Mouse (Mus musculus) embryonic facial prominence, embryonic 15.5 days (tissue): Measurements from ENCODE around the gene H2afv. TPM values are rescaled to one million over a fixed set of nuclear protein-coding genes. Genes with fewer than 3 reads are reported as not detected.
"Not testable (repeated sequence)": the region's sequence is repeated elsewhere in the genome, so short reads cannot be mapped to it uniquely, and the experiment has no call there.

ENCODE experiments used
- ATAC-seq: fragments of 200-750 bp; cut with Nextera tagmentation; 2 replicates; pipeline ENCODE4 v1.8.0; 2017; ENCODE audit warnings: low read depth, moderate TSS enrichment; ENCODE audit not compliant: insufficient number of reproducible peaks, low FRiP score, low TSS enrichment
- H3K27ac ChIP-seq: fragments of 300-500 bp; sonication (generic); replicated peaks from 2 replicates; pipeline ENCODE4 v1.5.1; 2015; ENCODE audit warnings: mild to moderate bottlenecking, inconsistent platforms
- H3K27me3 ChIP-seq: fragments of 300-500 bp; sonication (generic); 2 replicates; pipeline ENCODE4 v1.6.1; 2015; ENCODE audit warnings: inconsistent platforms
- H3K36me3 ChIP-seq: fragments of 300-500 bp; sonication (generic); 2 replicates; pipeline ENCODE4 v1.6.1; 2015; ENCODE audit warnings: mild to moderate bottlenecking, inconsistent platforms
- H3K4me1 ChIP-seq: fragments of 300-500 bp; sonication (generic); 2 replicates; pipeline ENCODE4 v1.6.1; 2015; ENCODE audit warnings: inconsistent platforms
- H3K4me2 ChIP-seq: fragments of 300-500 bp; sonication (generic); replicated peaks from 2 replicates; pipeline ENCODE4 v1.6.1; 2015; ENCODE audit warnings: mild to moderate bottlenecking, inconsistent platforms
- H3K4me3 ChIP-seq: fragments of 300-500 bp; sonication (generic); replicated peaks from 2 replicates; pipeline ENCODE4 v1.5.1; 2015; ENCODE audit warnings: mild to moderate bottlenecking, inconsistent platforms
- H3K9ac ChIP-seq: fragments of 300-500 bp; sonication (generic); 2 replicates; pipeline ENCODE4 v1.6.1; 2015; ENCODE audit warnings: inconsistent platforms
- H3K9me3 ChIP-seq: fragments of 300-500 bp; sonication (generic); replicated peaks from 2 replicates; pipeline ENCODE4 v1.6.1; 2016; ENCODE audit warnings: inconsistent platforms
- WGBS: fragments of 180-500 bp; shearing (Covaris S2); methylation state at CpG from one replicate; pipeline ENCODE4 v1.1.7; 2015; 5-methylcytosine and 5-hydroxymethylcytosine counted together
- polyA plus RNA-seq: library from polyadenylated mRNA; unstranded; fragments of >200 nt; fragmentation: Nextera tagmentation; extraction: Ambion mirVana; gene quantifications from 2 replicates; pipeline ENCODE4 v1.2.1, GENCODE M21; 2015

The H2afv gene
- polyA plus RNA-seq, 1 experiment from 2014 or later: 443 TPM

- no peak overlapping the region for H3K9ac ChIP-seq
- no peak for ATAC-seq
- no peak overlapping the region for H3K4me2 ChIP-seq
- H3K27me3 ChIP-seq: no peaks in the 10 kb centered on the region
- no peaks in the 10 kb centered on the region for H3K4me1 ChIP-seq
- peaks cover 56% of the 10 kb centered on the region for H3K36me3 ChIP-seq
- 69% methylated on average over 8 of the region's 8 CpGs for WGBS
- H3K4me3 ChIP-seq: no peak overlapping the region
- no peak overlapping the region for H3K27ac ChIP-seq
- H3K9me3 ChIP-seq: no peaks in the 10 kb centered on the region
Measured at GRCm38 (mm10) chr11:6436442-6436841, 7.8 kb downstream of the H2afv start.

DNA sequence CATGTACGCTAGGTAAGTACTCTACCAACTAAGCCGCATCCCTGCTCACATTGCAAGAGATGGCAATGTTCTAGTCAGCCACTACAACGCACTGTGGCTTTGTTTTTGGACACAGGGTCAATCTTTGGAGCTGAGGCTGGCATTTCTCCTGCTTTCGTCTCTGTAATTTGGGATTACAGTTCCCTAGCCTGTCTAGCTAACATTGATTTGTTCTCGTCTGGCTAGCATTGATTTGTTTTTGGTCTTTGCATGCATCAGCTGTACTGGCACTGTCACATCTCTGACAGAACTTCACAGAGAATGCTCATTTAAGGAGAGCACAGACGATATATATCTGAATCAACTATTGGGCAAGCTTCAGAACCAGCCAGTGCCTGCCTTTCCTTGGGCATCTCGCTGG lies 14.1 kb downstream of the H2afv start:
- Histone ChIP-seq H3K9ac (no peak overlapping the region), H3K4me1 (no peaks in the 10 kb centered on the region), H3K36me3 (peaks cover 87% of the 10 kb centered on the region), H3K4me3 (no peak overlapping the region), H3K27ac (no peak overlapping the region), H3K9me3 (no peaks in the 10 kb centered on the region), H3K4me2 (no peak overlapping the region), H3K27me3 (no peaks in the 10 kb centered on the region)
- WGBS: 96% methylated on average over 7 of the region's 7 CpGs
- no peak for ATAC-seq

GRCm38 (mm10) chr11:6420722-6421350 lies 23.4 kb downstream of the H2afv start:
- no peak overlapping the region for H3K4me3 ChIP-seq
- no peak overlapping the region for H3K4me2 ChIP-seq
- 0 out of 2 replicates have a peak overlapping the region, but pooled peaks have one; percentile 7 for H3K27ac ChIP-seq
- H3K9ac ChIP-seq: no peak overlapping the region
- WGBS: 77% methylated on average over 2 of the region's 2 CpGs
- no peaks in the 10 kb centered on the region for H3K9me3 ChIP-seq
- no peak for ATAC-seq
- peaks cover 58% of the 10 kb centered on the region for H3K36me3 ChIP-seq
- H3K4me1 ChIP-seq: peaks cover 13% of the 10 kb centered on the region
- no peaks in the 10 kb centered on the region for H3K27me3 ChIP-seq

- WGBS: 20% methylated on average over 1 of the region's 1 CpGs
- Histone ChIP-seq H3K9ac (no peak overlapping the region), H3K4me1 (peaks cover 13% of the 10 kb centered on the region), H3K36me3 (peaks cover 56% of the 10 kb centered on the region), H3K4me2 (no peak overlapping the region), H3K9me3 (no peaks in the 10 kb centered on the region), H3K4me3 (no peak overlapping the region), H3K27me3 (no peaks in the 10 kb centered on the region), H3K27ac (no peak overlapping the region)
- no peak for ATAC-seq
Measured at GRCm38 (mm10) chr11:6420283-6420703, 23.9 kb downstream of the H2afv start.

DNA sequence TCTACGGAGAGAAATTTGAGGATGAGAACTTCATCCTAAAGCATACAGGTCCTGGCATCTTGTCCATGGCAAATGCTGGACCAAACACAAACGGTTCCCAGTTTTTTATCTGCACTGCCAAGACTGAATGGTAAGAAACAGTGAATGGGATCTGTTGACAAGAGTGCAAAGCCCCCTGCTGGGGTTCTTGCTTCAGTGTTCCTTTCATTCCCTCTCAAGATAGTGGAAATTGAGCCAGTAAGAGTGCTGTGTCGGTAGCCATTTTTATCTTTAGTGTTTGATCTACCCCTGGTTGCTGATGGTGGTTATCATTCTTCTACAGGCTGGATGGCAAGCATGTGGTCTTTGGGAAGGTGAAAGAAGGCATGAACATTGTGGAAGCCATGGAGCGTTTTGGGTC lies 25.1 kb downstream of the H2afv start:
- peaks cover 21% of the 10 kb centered on the region for H3K4me1 ChIP-seq
- not testable (repeated sequence) for ATAC-seq, H3K4me3 ChIP-seq, H3K4me2 ChIP-seq, H3K27me3 ChIP-seq, H3K9me3 ChIP-seq, H3K27ac ChIP-seq, H3K9ac ChIP-seq
- WGBS: 75% methylated on average over 4 of the region's 4 CpGs
- H3K36me3 ChIP-seq: peaks cover 48% of the 10 kb centered on the region

DNA sequence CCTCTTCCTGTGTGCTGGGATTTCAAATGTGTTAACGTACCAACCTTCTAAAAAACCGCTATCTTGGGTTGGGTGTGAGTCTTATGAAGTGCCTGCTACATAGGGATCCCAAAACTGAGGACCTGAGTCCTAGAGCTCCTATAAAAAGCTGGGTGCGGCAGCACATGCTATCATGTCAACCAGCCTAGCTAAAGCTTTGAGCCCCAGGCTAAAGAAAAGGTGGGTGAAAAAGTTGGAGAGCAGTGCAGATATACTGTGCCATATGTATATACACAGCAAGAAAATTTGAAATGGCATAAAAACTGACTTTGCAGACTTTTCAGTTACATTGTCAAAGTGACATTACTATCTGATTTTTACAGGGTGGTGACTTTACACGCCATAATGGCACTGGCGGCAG lies 25.5 kb downstream of the H2afv start:
- H3K4me2 ChIP-seq: no peak overlapping the region
- H3K4me3 ChIP-seq: no peak overlapping the region
- peaks cover 22% of the 10 kb centered on the region for H3K4me1 ChIP-seq
- no peak for ATAC-seq
- WGBS: 80% methylated on average over 5 of the region's 5 CpGs
- H3K9me3 ChIP-seq: no peaks in the 10 kb centered on the region
- H3K27ac ChIP-seq: no peak overlapping the region
- no peak overlapping the region for H3K9ac ChIP-seq
- no peaks in the 10 kb centered on the region for H3K27me3 ChIP-seq
- H3K36me3 ChIP-seq: peaks cover 45% of the 10 kb centered on the region

DNA sequence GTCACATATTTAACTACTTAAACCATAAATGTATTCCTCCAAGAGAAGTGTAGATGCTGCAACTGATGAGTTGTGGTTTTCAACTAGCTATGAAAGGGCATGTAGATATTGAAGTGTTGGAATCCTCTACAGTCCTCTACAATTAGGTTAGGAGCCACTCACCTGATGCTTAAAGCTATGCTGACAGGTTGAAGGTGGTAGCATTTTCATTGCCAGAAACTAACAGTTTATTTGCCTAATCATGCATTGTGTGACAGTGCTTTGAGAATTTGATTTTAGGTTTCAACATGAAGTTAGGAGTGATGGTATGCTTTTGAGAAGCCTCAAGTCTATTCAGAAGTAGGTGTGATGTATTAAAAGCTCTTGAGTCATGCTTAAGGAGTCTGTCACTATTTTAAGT lies 26.8 kb downstream of the H2afv start:
- Histone ChIP-seq H3K27me3 (no peaks in the 10 kb centered on the region), H3K4me3 (peak overlapping the region; percentile 90), H3K9ac (peak overlapping the region; percentile 98; the same call in 1 of the 2 replicates), H3K4me1 (peaks cover 22% of the 10 kb centered on the region), H3K27ac (no peak overlapping the region), H3K9me3 (no peaks in the 10 kb centered on the region), H3K4me2 (peak overlapping the region; percentile 72), H3K36me3 (peaks cover 34% of the 10 kb centered on the region)
- no peak for ATAC-seq

DNA sequence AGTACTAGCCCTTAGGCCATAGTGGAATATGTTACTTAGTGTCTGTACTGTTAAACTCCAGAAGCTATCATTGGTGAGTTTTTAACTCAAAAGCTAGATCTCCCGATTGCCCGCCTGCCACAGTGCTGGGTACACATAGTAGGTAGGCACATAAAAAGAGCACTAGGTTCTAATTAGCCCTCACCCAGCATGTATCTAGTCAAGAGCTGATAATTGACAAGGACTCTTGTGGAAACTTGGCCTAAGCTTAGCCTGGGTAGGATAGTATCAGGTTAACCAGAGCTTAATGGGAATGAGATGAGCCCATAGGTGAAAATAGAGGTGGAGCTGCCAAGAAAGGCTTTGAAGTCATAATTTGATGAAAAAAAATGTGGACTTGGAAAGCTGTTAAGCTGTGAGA lies 27.2 kb downstream of the H2afv start:
- peak overlapping the region; percentile 72 for H3K4me2 ChIP-seq
- peak overlapping the region; percentile 90 for H3K4me3 ChIP-seq
- 36% methylated on average over 2 of the region's 2 CpGs for WGBS
- peak overlapping the region; percentile 98 for H3K9ac ChIP-seq
- H3K36me3 ChIP-seq: peaks cover 31% of the 10 kb centered on the region
- peaks cover 22% of the 10 kb centered on the region for H3K4me1 ChIP-seq
- no peaks in the 10 kb centered on the region for H3K27me3 ChIP-seq
- no peaks in the 10 kb centered on the region for H3K9me3 ChIP-seq
- H3K27ac ChIP-seq: peak overlapping the region; percentile 65; the same call in 1 of the 2 replicates
- no peak for ATAC-seq

- H3K4me1 ChIP-seq: peaks cover 26% of the 10 kb centered on the region
- H3K27ac ChIP-seq: peak overlapping the region; percentile 99
- peak overlapping the region; percentile 72 for H3K4me2 ChIP-seq
- H3K9ac ChIP-seq: peak overlapping the region; percentile 98
- H3K27me3 ChIP-seq: no peaks in the 10 kb centered on the region
- peak; percentile 66 for ATAC-seq
- no peaks in the 10 kb centered on the region for H3K9me3 ChIP-seq
- H3K4me3 ChIP-seq: peak overlapping the region; percentile 90
- under 1% methylated on average over 30 of the region's 30 CpGs for WGBS
- peaks cover 31% of the 10 kb centered on the region for H3K36me3 ChIP-seq
Measured at GRCm38 (mm10) chr11:6416405-6417034, 27.7 kb downstream of the H2afv start.

DNA sequence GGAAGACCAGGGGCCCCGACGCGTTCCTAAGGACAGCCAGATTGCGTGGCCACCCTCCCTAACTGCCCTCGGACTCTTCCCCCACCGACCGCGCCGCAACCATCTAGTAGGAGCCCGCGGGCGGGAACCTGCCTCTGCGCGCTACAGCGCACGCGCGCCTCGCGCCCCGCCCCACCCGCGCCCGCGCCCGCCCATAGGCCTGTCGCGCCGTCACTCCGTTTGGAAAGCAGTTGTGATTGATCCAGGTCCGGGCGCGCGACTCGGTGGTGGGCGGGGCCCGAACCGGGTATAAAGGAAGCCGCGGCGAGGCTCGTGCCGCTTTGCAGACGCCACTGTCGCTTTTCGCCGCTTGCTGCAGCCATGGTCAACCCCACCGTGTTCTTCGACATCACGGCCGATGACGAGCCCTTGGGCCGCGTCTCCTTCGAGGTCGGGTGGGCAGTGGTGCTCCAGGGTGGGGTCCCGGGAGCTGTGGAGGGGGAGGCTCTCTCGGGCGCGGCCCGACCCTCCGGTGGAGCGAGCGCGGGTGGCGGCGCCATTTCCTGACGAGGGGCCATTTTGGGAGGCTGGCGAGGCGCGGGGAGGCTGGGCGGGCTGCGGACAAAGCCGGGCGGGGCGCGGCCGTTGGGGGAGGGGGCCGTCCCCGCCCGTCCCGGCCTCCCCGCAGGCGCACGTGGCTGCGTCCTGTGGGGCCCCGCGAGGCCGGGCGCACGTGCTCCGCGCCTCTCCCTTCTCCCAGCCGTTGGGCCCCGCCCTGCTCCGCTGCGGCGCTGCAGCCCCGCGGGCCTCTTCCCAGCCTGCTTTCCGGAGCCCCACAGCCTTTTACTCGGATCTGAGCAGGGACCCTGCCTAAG lies 28.5 kb downstream of the H2afv start:
- peak overlapping the region; percentile 99 for H3K27ac ChIP-seq
- WGBS: under 1% methylated on average over 78 of the region's 102 CpGs
- H3K36me3 ChIP-seq: peaks cover 28% of the 10 kb centered on the region
- peak overlapping the region; percentile 90 for H3K4me3 ChIP-seq
- H3K9ac ChIP-seq: peak overlapping the region; percentile 98
- peaks cover 28% of the 10 kb centered on the region for H3K4me1 ChIP-seq
- no peaks in the 10 kb centered on the region for H3K27me3 ChIP-seq
- H3K9me3 ChIP-seq: no peaks in the 10 kb centered on the region
- peak overlapping the region; percentile 72 for H3K4me2 ChIP-seq
- peak; percentile 96 for ATAC-seq
